ENCODE assay signal across 20 mouse cellular contexts in genomic region chrX:139839057-139839456, GRCm38 (mm10). TPM values are rescaled to one million over a fixed set of nuclear protein-coding genes. Genes with fewer than 3 reads are reported as not detected.
DNase-seq lines count a peak whose midpoint lies in the region; ATAC-seq and TF ChIP-seq lines count a peak whose summit lies in the region.
"Had no signal": no experiment of that assay in that cellular context is flagged by ENCODE, and none has a peak within 500 bp of the region (broad histone marks: within the 10 kb centered on the region; RNA-seq: fewer than 3 reads in every experiment).

No protein-coding gene starts in this region.

- no peak for ATAC-seq in forebrain, embryonic 14.5 days
- ATAC-seq in forebrain, embryonic 16.5 days = no peak
- ATAC-seq in kidney, postnatal 0 days (replicated peaks; ENCODE audit: low FRiP score, low read depth) = no peak
- ATAC-seq in midbrain, embryonic 14.5 days (ENCODE audit: low FRiP score, low TSS enrichment) = no peak
- no peak for ATAC-seq in midbrain, embryonic 13.5 days
- ATAC-seq: intestine, embryonic 16.5 days had no signal

- no peaks in the 10 kb centered on the region for H3K9me3 ChIP-seq in forebrain, embryonic 14.5 days (replicated peaks; ENCODE audit: control insufficient read depth, low read length)
- no peaks in the 10 kb centered on the region for H3K9me3 ChIP-seq in forebrain, embryonic 16.5 days (ENCODE audit: control insufficient read depth, low read length)
- no peaks in the 10 kb centered on the region for H3K9me3 ChIP-seq in kidney, postnatal 0 days (replicated peaks; ENCODE audit: low read length)
- no peaks in the 10 kb centered on the region for H3K9me3 ChIP-seq in midbrain, embryonic 14.5 days (ENCODE audit: control insufficient read depth, low read length)
- H3K9me3 ChIP-seq in midbrain, embryonic 13.5 days = no peaks in the 10 kb centered on the region
- H3K9me3 ChIP-seq: embryonic facial prominence, embryonic 12.5 days; forebrain, embryonic 12.5 days; liver, embryonic 13.5 days; midbrain, embryonic 12.5 days; neural tube, embryonic 13.5 days had no signal

- H3K4me2 ChIP-seq in forebrain, embryonic 14.5 days (ENCODE audit: low read length) = no peak overlapping the region
- H3K4me2 ChIP-seq in forebrain, embryonic 16.5 days (ENCODE audit: low read length) = no peak overlapping the region
- no peak overlapping the region for H3K4me2 ChIP-seq in kidney, postnatal 0 days (ENCODE audit: low read length)
- no peak overlapping the region for H3K4me2 ChIP-seq in midbrain, embryonic 14.5 days (ENCODE audit: low read length)
- H3K4me2 ChIP-seq in midbrain, embryonic 13.5 days (replicated peaks) = no peak overlapping the region
- H3K4me2 ChIP-seq: embryonic facial prominence, embryonic 12.5 days; forebrain, embryonic 12.5 days; liver, embryonic 13.5 days; midbrain, embryonic 12.5 days; neural tube, embryonic 13.5 days had no signal

- H3K27ac ChIP-seq in forebrain, embryonic 14.5 days (ENCODE audit: low read depth, low read length) = no peak overlapping the region
- no peak overlapping the region for H3K27ac ChIP-seq in forebrain, embryonic 16.5 days (ENCODE audit: low read length)
- H3K27ac ChIP-seq in kidney, postnatal 0 days = no peak overlapping the region
- no peak overlapping the region for H3K27ac ChIP-seq in midbrain, embryonic 14.5 days (replicated peaks; ENCODE audit: low read depth, low read length)
- no peak overlapping the region for H3K27ac ChIP-seq in midbrain, embryonic 13.5 days
- H3K27ac ChIP-seq: embryonic facial prominence, embryonic 12.5 days; forebrain, embryonic 12.5 days; liver, embryonic 13.5 days; midbrain, embryonic 12.5 days; neural tube, embryonic 13.5 days had no signal

- TF ChIP-seq CTCF in kidney, postnatal 0 days (IDR thresholded peaks at IDR 0.05; ENCODE audit: low read depth) = peak; percentile 58

- peak; percentile 1 for DNase-seq in forebrain, embryonic 14.5 days (ENCODE audit: low spot score)
- DNase-seq in kidney, postnatal 0 days (ENCODE audit: low spot score) = peak; percentile 18
- DNase-seq in kidney, adult 18-20 months = no peak
- peak; percentile 35 for DNase-seq in midbrain, embryonic 14.5 days
- DNase-seq in mesoderm, embryonic 11.5 days (ENCODE audit: low read depth, low spot score) = peak; percentile 0
- no peak for DNase-seq in layer of hippocampus, postnatal 25 days (ENCODE audit: extremely low spot score in 1 of 2, low spot score in 1 of 2)
- DNase-seq: adrenal gland, postnatal 14 days; cerebellum, adult 18-20 months; gastrocnemius, postnatal 25 days; heart, postnatal 36 days; liver, embryonic 13.5 days; thymus, adult 2 months had no signal

- no peak overlapping the region for H3K4me3 ChIP-seq in forebrain, embryonic 14.5 days (ENCODE audit: low read depth, low read length)
- no peak overlapping the region for H3K4me3 ChIP-seq in forebrain, embryonic 16.5 days (replicated peaks; ENCODE audit: low read length)
- H3K4me3 ChIP-seq in kidney, postnatal 0 days (replicated peaks; ENCODE audit: low read depth, low read length) = no peak overlapping the region
- no peak overlapping the region for H3K4me3 ChIP-seq in midbrain, embryonic 14.5 days (replicated peaks; ENCODE audit: low read depth, low read length)
- no peak overlapping the region for H3K4me3 ChIP-seq in midbrain, embryonic 13.5 days (replicated peaks)
- H3K4me3 ChIP-seq: embryonic facial prominence, embryonic 12.5 days; forebrain, embryonic 12.5 days; liver, embryonic 13.5 days; midbrain, embryonic 12.5 days; neural tube, embryonic 13.5 days had no signal

- no peaks in the 10 kb centered on the region for H3K36me3 ChIP-seq in forebrain, embryonic 14.5 days (ENCODE audit: control insufficient read depth, insufficient read depth, low read length)
- H3K36me3 ChIP-seq in forebrain, embryonic 16.5 days (ENCODE audit: control insufficient read depth, insufficient read depth) = no peaks in the 10 kb centered on the region
- H3K36me3 ChIP-seq in kidney, postnatal 0 days (ENCODE audit: insufficient read depth, low read length) = no peaks in the 10 kb centered on the region
- no peaks in the 10 kb centered on the region for H3K36me3 ChIP-seq in midbrain, embryonic 14.5 days (ENCODE audit: control insufficient read depth, insufficient read depth, low read length)
- H3K36me3 ChIP-seq in midbrain, embryonic 13.5 days = no peaks in the 10 kb centered on the region
- H3K36me3 ChIP-seq: embryonic facial prominence, embryonic 12.5 days; forebrain, embryonic 12.5 days; liver, embryonic 13.5 days; midbrain, embryonic 12.5 days; neural tube, embryonic 13.5 days had no signal

- H3K9ac ChIP-seq in forebrain, embryonic 14.5 days (ENCODE audit: low read length) = no peak overlapping the region
- no peak overlapping the region for H3K9ac ChIP-seq in forebrain, embryonic 16.5 days (replicated peaks; ENCODE audit: low read depth, low read length)
- no peak overlapping the region for H3K9ac ChIP-seq in kidney, postnatal 0 days (ENCODE audit: low read depth, low read length)
- H3K9ac ChIP-seq in midbrain, embryonic 14.5 days (replicated peaks; ENCODE audit: low read length) = no peak overlapping the region
- H3K9ac ChIP-seq in midbrain, embryonic 13.5 days (replicated peaks) = no peak overlapping the region
- H3K9ac ChIP-seq: embryonic facial prominence, embryonic 12.5 days; forebrain, embryonic 12.5 days; liver, embryonic 13.5 days; midbrain, embryonic 12.5 days; neural tube, embryonic 13.5 days had no signal

- H3K4me1 ChIP-seq in forebrain, embryonic 14.5 days (ENCODE audit: control insufficient read depth, insufficient read depth, low read length) = no peaks in the 10 kb centered on the region
- no peaks in the 10 kb centered on the region for H3K4me1 ChIP-seq in forebrain, embryonic 16.5 days (replicated peaks; ENCODE audit: control insufficient read depth, insufficient read depth, low read length)
- H3K4me1 ChIP-seq in kidney, postnatal 0 days (replicated peaks; ENCODE audit: insufficient read depth, low read length) = no peaks in the 10 kb centered on the region
- H3K4me1 ChIP-seq in midbrain, embryonic 14.5 days (ENCODE audit: control insufficient read depth, insufficient read depth, low read length) = no peaks in the 10 kb centered on the region
- H3K4me1 ChIP-seq in midbrain, embryonic 13.5 days (replicated peaks) = no peaks in the 10 kb centered on the region
- H3K4me1 ChIP-seq: embryonic facial prominence, embryonic 12.5 days; forebrain, embryonic 12.5 days; liver, embryonic 13.5 days; midbrain, embryonic 12.5 days; neural tube, embryonic 13.5 days had no signal

- 47% methylated on average over 3 of the region's 3 CpGs for WGBS in forebrain, embryonic 14.5 days
- 53% methylated on average over 3 of the region's 3 CpGs for WGBS in forebrain, embryonic 16.5 days
- 55% methylated on average over 3 of the region's 3 CpGs for WGBS in kidney, postnatal 0 days
- 50% methylated on average over 3 of the region's 3 CpGs for WGBS in midbrain, embryonic 14.5 days
- WGBS in midbrain, embryonic 13.5 days = 46% methylated on average over 3 of the region's 3 CpGs

- H3K27me3 ChIP-seq in forebrain, embryonic 14.5 days (replicated peaks; ENCODE audit: control insufficient read depth, insufficient read depth, low read length) = no peaks in the 10 kb centered on the region
- no peaks in the 10 kb centered on the region for H3K27me3 ChIP-seq in forebrain, embryonic 16.5 days (replicated peaks; ENCODE audit: control insufficient read depth, insufficient read depth, low read length)
- no peaks in the 10 kb centered on the region for H3K27me3 ChIP-seq in kidney, postnatal 0 days (ENCODE audit: insufficient read depth, low read length)
- H3K27me3 ChIP-seq in midbrain, embryonic 14.5 days (ENCODE audit: control insufficient read depth, insufficient read depth, low read length) = no peaks in the 10 kb centered on the region
- peaks cover 7% of the 10 kb centered on the region; the same call in 1 of the 2 replicates for H3K27me3 ChIP-seq in midbrain, embryonic 13.5 days
- H3K27me3 ChIP-seq: embryonic facial prominence, embryonic 12.5 days; liver, embryonic 13.5 days; midbrain, embryonic 12.5 days had no signal

RNA-seq across cellular contexts. Expression of gene Morc4, which starts 32.4 kb away (rescaled TPM):
- 2.0 and 3.1 TPM in 2 replicates for polyA plus RNA-seq in forebrain, embryonic 14.5 days (2014; fragmentation: Nextera tagmentation; extraction: Ambion mirVana)
- 2.6 and 3.7 TPM in 2 replicates for polyA plus RNA-seq in forebrain, embryonic 16.5 days (2015; fragmentation: Nextera tagmentation; extraction: Ambion mirVana)
- polyA plus RNA-seq in kidney, postnatal 0 days (2015; fragmentation: Nextera tagmentation; extraction: Ambion mirVana) = 6.9 and 7.0 TPM in 2 replicates
- 3.2 and 4.2 TPM in 2 replicates for polyA plus RNA-seq in midbrain, embryonic 14.5 days (2014; fragmentation: Nextera tagmentation; extraction: Ambion mirVana)
- polyA plus RNA-seq in midbrain, embryonic 13.5 days (2015; fragmentation: Nextera tagmentation; extraction: Ambion mirVana) = 3.7 and 3.8 TPM in 2 replicates
- total RNA-seq in layer of hippocampus, postnatal 25 days (2021) = 1 to 10 TPM; 3.8 to 5.8 TPM

RNA-seq across cellular contexts. Expression of gene Cldn2, which starts 38.4 kb away (rescaled TPM):
- 0.56 and 0.61 TPM in 2 replicates for polyA plus RNA-seq in forebrain, embryonic 14.5 days (2014; fragmentation: Nextera tagmentation; extraction: Ambion mirVana)
- polyA plus RNA-seq in forebrain, embryonic 16.5 days (2015; fragmentation: Nextera tagmentation; extraction: Ambion mirVana) = 0.89 and 1.3 TPM in 2 replicates
- polyA plus RNA-seq in kidney, postnatal 0 days (2015; fragmentation: Nextera tagmentation; extraction: Ambion mirVana) = 91.4 and 107 TPM in 2 replicates
- 0.09 and 0.20 TPM in 2 replicates for polyA plus RNA-seq in midbrain, embryonic 14.5 days (2014; fragmentation: Nextera tagmentation; extraction: Ambion mirVana)
- 0.11 and 0.18 TPM in 2 replicates for polyA plus RNA-seq in midbrain, embryonic 13.5 days (2015; fragmentation: Nextera tagmentation; extraction: Ambion mirVana)
- total RNA-seq in layer of hippocampus, postnatal 25 days (2021) = under 1 TPM; 0.44 to 0.56 TPM
- total RNA-seq: gastrocnemius, postnatal 25 days; heart, postnatal 36 days had no signal

RNA-seq across cellular contexts. Expression of gene Ripply1, which starts 56.9 kb away (rescaled TPM):
- not detected in 2 replicates for polyA plus RNA-seq in forebrain, embryonic 14.5 days (2014; fragmentation: Nextera tagmentation; extraction: Ambion mirVana)
- not detected in 2 replicates for polyA plus RNA-seq in forebrain, embryonic 16.5 days (2015; fragmentation: Nextera tagmentation; extraction: Ambion mirVana)
- not detected in 2 replicates for polyA plus RNA-seq in kidney, postnatal 0 days (2015; fragmentation: Nextera tagmentation; extraction: Ambion mirVana)
- polyA plus RNA-seq in midbrain, embryonic 14.5 days (2014; fragmentation: Nextera tagmentation; extraction: Ambion mirVana) = not detected in 2 replicates
- polyA plus RNA-seq in midbrain, embryonic 13.5 days (2015; fragmentation: Nextera tagmentation; extraction: Ambion mirVana) = 0.27 and 0.35 TPM in 2 replicates
- total RNA-seq in layer of hippocampus, postnatal 25 days (2021) = not detected
- total RNA-seq: adrenal gland, postnatal 14 days; gastrocnemius, postnatal 25 days; heart, postnatal 36 days; left cerebral cortex, adult 8-10 months had no signal
- polyA plus RNA-seq: embryonic facial prominence, embryonic 12.5 days; forebrain, embryonic 12.5 days; intestine, embryonic 16.5 days; liver, embryonic 13.5 days; neural tube, embryonic 13.5 days had no signal

Comparison
In these comparisons a context has a peak if more than half of its experiments do, and no peak if none do; other contexts are left out.
1. DNase-seq: peak in forebrain, embryonic 14.5 days (single experiment), kidney, postnatal 0 days (single experiment), midbrain, embryonic 14.5 days (single experiment) and mesoderm, embryonic 11.5 days (single experiment); none in kidney, adult 18-20 months (single experiment) and layer of hippocampus, postnatal 25 days (0 of 2).
2. RNA of gene Cldn2, which starts 38.4 kb away (polyA plus RNA-seq): 91.4 to 107 TPM in kidney, postnatal 0 days; 0.89 to 1.3 TPM in forebrain, embryonic 16.5 days, 0.56 to 0.61 TPM in forebrain, embryonic 14.5 days, 0.09 to 0.20 TPM in midbrain, embryonic 14.5 days and 0.11 to 0.18 TPM in midbrain, embryonic 13.5 days; every median in the first group is over 10 times any median in the second.